Mouse (Mus musculus) kidney, postnatal 4 days (tissue): Measurements from ENCODE around the gene Hoxa11.
A peak's percentile ranks its signal among the peaks of the same experiment; 100 is the strongest.

Experiments
- DNase-seq, 2 experiments: peaks; one replicate each; pipeline ENCODE4 v3.0.0; 2021; ENCODE audit warnings: mixed read lengths in 2 of 2

Gene Hoxa11

DNA sequence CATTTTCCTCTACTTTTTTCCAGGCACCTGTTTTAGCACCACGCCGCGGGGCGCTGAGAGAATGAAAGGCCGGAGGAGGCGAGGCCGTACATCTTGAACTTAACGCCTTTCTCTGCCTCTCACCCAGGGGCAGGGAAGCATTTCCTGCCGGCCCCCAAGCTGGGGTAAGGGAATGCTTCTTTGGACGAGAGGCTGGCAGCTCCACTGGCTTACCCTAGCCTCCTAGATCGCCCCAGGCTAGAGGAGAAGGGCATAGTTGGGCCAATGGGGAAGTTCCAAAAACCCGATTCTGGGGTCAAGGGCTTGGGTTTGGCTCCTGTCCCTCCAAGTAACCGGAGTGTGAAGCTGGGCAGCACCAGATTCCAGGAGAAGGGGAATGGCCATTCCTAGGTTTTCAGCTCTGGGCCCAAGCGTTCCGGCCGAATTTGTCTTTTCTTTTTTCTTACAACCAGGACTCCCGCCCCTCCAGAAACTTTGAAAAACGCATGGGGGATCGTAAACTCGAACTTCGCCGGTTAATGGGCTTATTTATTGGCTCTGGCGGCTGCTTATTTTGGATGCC is 12.5 kb downstream of the Hoxa11 start:
- DNase-seq, result no peak

DNA sequence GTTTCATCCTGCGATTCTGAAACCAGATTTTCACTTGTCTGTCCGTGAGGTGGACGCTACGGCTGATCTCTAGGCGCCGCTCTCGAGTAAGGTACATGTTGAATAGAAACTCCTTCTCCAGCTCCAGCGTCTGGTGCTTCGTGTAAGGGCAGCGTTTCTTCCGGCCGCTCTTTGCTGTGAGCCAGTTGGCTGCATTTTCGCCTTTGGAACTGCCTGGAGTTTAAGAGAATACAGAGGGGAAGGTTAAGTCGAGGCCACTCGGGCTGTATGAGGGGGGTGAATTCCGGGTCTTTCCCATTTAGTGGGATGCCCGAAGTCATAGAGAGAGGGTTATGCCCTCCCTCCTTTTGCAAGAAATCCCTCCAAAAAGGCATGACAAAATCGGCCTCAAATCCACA is 13.0 kb downstream of the Hoxa11 start:
- DNase-seq, result peak; percentile 71 to 79

DNA sequence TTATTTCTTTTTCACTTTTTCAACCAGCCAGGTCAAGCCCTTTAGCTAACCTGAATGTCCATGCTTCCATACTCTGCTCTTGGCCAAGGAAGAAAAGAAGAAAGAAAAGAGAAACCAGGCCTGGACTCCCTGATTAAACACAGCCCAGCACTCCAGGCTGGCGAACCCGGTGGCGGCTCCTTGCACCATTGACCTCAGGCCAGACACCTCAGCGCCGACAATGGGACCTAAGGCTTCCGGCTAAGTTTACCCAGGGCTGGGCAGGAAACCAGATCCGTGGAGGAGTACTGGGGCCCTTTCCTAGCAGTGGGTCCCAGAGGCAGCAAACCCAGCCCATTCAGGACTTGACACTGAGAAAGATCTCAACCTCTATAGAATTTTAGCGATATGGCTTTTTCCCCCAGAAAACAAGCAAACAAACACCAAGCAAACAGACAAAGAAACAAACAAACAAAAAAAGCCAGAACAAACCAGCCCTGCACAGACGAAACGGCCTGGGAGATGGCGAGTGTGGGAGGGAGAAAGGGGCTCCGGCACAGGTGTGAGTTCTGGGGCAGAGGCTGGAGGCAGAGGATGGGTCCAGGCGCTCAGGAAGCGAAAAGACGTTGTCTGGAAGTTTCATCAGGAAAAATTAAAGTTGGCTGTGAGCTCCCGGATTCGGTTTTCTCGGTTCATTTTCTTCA is 13.6 kb downstream of the Hoxa11 start:
- peak; percentile 73 to 83 for DNase-seq

DNA sequence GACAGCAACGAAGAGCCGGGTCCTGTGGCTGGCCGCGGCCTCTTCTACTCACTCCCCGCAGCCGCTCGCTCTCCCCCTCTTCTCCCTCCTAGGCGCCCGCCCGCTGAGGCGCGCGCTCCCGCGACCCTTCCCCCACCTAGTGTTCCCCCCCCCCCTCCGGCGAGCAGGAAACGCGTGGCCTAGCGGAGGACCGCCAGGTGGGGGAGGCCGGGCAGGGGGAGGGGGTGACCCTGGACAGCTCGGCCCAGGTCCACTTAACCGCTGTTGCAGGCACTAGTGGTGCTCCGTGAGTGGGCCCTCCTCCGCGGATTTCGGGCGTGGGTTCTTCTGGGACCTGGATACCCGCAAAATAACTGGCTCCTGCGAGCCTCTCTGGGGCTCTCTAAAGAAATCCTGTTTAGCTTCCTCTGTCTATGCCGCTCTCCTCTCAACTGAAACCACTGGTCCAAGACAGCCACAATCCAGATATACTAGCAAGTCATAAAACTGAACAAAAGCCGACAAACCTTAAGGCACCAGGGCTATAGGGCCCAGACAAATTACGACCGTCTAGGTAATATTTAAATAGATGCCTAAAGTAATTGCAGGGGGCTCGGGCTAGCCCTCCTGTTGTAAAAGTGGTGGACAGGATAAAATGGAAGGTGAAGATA is 15.0 kb downstream of the Hoxa11 start, which contains the start of gene Hoxa9:
Hoxa9 (minus strand) TSS at position 574 of the 650 bp plus-strand sequence.
- DNase-seq, result peak; percentile 80 to 89

DNA sequence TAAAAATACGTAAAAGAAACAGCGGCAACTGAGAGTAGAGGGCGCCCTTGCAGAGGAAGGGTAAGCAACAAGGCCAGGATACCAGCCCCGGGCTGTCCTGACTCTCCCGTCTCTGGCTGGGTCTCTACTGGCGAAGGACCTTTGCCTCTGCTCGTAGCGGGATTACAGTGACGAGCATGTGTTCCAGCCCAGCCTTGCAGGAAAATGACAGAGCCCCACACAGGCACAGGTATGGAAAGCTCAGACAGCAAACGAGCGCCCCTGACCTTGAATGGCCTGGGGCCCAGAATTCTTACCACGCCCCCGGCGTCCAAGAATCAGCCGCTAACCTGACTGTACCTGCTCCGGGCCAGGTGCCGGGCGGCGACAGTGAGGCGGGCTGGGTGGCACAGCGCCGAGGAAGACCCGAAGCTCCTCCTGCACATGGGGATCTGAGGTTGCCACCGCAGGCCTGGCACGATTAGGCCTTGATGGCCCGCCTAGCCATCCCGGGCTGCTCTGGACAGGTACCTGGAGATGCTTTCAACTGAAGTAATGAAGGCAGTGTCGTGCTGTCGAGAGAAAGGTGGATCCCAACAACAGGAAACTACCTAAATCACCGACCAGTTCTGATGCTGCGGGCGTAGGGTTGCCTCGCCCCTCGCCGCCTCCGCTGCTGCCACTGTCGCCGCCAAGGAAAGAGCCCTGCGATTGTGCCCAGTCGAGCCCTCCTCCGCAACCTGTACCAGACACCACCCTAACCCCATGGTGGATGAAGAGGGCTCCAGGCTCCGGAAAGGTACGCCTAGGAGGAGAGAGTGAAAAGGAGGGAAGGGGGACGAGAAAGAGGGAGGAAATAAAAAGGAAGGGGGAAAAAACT is 15.8 kb downstream of the Hoxa11 start:
- peak; percentile 67 to 78 for DNase-seq

DNA sequence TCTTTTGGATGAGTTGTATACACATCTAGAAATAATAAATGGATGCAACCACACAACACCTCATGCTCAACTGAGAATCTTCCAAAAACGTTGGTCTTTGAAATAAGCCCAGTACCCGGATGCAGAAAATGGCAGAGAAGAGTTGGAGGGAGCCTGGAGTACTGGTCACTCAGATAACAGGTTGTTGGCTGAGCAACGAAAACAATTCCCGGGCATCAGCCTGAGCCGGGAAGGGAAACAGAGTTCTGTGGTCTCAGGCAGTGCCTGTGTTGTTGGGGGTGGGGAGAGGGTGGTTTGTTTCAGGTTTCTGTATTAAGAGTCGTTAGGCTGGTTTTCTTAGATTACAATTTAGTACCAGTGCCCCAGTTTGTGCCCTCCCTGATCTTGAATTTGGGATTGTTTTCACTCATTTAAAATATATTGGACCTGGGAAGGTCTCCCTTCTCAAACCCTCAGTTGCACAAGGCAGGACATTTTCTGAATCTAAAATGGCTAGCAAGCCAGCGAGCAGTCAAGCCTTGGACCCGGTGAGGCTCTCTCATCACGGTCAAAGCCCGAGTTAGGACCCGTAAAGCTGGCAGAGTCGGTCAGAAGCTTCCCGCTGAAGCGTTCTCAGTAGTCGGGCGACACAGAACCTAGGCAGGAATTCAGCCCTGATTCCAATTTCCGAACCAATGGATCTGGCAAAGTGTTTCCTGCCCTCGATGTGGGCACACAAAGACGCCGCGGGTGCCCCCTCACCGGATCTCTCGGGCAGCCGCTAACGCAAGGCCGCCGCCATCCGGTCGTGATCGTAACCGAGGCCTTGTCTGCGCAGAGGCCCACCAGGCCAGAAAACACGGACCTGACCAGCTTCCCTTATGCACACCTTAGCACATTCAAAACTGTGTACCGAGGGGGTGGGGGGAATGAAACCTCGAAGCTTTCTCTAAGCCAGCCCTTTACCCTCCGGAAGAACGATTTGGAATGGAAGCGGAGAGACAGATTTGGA is 16.8 kb downstream of the Hoxa11 start:
- peak; percentile 74 to 81 for DNase-seq

DNA sequence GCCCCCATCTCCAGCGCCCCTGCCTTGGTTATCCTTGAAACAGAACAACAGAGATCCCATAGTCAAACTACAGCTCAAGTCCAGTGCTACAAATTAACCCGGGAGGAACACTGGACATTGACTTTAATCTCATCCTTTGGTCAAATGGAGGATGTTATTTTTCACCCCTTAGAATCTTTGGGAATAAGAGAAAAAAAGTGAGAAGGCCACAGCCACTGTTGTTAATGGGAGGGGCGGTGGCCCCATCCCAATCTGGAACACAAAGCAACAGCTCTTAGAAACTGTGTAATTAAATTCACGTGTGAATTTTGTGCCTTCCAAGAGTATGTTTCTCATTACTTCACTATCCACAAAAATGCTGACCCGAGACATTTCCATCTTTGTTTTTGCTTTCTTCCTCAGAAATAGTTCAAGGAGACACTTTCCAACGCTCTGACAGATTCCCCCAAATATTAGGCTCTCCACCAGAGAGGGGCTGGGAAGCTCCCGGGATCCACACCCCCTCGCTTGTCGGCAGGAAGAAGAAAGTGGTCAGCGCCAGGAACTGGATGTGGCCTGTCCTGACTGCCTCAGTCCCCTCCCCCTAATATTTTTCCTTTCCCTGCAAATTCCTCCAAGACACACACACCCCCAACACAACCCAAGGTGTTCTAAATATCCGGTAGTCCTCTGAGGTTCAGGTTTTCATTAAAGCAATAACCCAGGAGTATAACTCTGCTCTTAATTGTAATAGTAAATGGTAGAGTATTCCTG is 18.0 kb downstream of the Hoxa11 start:
- peak; percentile 62 to 79 for DNase-seq

DNA sequence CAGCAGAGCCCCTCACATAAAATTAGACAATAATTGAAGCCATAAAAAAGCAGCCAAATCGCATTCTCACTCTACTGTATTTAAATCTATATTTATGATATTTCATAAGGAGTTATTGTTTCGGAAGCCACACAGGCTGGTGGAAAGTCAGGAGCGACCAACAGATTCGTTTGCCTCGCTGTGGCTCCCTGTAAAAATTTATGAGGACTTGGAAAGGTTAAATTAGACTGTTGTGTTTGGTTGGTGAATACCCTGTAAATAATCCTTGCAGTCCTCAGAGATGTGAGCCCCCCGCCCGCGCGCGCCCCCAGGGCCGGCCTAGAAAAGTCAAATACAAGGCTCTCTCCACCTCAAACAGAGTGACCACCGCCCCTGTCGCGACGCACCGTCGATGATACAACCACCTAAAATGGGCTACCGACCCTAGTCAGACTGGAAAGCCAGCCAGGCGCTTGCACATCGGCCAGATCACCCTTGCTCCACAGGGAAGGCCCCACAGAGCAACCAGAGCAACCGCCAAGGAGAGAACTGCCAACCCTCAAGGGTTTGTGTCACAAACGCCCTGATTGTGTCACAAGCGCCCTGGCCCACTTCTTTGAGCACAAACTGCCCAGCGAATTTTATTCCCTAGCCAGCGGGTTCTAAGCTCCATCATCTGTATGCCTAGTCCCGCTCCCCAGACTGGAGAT is 18.9 kb downstream of the Hoxa11 start:
- DNase-seq, result peak; percentile 74 to 82

DNA sequence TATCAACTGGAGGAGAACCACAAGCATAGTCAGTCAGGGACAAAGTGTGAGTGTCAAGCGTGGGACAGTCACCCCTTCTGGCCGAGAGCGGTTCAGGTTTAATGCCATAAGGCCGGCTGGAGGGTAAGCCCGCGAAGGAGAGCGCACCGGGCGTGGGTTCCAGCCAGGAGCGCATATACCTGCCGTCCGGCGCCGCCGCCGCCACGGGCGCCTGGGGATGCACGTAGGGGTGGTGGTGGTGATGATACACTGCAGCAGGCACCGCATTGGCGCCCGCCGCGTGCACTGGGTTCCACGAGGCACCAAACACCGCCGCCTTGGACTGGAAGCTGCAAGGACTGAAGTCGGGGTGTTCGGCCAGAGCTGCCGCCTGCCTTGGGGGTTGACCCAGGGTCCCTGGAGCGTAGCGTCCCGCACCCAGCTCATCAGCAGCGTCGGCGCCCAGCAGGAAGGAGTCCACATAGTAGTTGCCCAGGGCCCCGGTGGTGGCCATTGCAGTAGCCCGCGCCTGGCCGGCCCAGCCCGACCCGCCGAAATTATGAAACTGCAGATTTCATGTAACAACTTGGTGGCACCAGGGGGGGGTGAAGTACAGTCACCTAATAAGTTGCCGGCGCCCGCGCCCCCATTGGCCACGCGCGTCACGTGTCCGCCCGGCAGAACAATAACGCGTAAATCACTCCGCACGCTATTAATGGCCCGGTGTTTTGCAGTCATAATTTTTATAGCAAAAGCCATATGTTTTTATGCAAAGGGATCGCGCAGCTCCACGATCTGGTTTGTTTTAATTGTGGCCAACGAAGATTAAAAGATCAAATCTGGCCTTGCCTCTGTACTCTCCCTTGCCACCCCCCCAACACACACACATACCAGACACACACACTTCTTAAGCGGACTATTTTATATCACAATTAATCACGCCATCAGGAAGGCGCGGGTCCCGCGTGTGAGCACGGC is 19.7 kb downstream of the Hoxa11 start:
- peak; percentile 92 to 96 for DNase-seq

DNA sequence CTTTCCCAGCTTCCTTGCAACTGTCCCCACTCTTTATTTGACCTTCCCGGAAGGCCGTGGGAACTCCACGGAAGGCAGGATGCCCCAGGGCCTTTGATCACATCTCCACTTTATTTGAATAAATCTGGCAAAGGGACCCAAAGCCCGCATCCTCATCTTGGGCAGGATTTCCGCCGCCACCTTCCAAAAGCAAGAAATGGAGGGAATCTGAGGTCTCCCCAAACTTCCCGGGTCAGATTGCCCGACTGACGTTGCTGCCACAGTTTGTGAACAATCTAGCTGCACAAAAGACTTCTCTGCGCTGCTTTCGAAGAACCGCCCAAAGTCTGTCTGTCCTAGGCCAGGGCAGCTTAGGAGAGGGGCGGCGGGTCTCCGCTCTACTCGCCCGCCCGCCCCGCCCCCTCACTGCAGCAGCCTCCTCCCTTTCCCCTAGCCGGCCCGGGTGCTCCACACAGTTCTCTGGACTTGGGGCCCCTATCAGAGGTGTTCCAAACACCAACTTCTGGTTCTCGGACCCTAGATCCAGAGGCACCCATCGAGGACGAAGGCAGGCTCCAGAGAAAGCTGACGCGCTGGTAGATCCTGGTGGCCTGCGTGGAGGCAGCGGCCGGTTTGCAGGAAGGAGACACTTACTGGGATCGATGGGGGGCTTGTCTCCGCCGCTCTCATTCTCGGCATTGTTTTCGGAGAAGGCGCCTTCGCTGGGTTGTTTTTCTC is 20.6 kb downstream of the Hoxa11 start:
- peak; percentile 58 to 74 for DNase-seq

DNA sequence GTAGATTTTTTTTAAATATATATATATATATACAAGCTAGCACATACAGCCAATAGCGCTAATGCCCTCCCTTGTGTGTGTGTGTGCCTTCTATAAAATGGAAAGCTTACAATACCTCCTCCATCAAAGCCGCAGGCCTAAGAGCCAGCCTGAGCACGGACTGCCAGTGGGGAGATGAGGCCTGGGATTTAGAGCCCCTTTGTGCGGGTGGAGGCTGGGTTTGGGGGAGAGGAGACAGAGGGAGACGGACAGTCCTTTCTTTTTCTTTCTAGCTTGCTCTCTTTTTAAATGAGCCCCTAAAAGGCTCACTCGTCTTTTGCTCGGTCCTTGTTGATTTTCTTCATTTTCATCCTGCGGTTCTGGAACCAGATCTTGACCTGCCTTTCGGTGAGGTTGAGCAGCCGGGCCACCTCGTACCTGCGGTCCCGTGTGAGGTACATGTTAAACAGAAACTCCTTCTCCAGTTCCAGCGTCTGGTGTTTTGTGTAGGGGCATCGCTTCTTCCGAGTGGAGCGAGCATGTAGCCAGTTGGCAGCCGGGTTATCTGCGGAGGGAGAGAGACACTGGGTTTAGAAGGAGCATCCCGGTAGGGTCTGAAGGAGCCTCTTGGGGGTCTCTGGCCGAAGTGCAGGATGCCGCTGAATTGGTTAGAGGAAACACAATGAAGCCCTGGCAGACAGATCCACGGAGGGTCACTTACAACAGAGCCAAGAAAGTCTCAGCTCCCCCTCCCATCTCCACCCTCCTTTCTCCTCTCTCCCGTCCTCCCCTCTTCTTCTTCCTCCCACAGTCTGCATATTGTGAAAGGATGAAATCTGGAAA is 21.5 kb downstream of the Hoxa11 start:
- DNase-seq, result peak; percentile 45 to 59

DNA sequence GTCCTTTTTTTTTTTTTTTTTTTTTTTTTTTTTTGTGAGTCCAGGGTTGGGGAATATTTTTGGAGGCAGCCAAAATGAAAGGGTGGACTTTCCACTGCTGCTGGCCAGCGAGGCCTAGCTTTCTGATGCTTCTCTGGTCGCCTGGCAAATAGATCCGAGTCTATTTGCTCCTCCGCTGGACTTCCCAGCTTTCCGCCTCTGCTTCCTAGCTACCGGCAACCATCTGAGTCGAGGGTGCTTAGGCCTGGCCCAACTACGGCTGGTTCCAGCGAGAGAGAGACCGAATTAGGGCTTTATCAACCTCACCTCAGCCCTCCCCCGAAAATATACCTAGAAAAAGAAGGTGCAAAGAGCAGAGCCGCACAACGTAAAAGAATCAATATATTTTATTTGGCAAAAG is 22.9 kb downstream of the Hoxa11 start:
- peak; percentile 41 to 63 for DNase-seq

DNA sequence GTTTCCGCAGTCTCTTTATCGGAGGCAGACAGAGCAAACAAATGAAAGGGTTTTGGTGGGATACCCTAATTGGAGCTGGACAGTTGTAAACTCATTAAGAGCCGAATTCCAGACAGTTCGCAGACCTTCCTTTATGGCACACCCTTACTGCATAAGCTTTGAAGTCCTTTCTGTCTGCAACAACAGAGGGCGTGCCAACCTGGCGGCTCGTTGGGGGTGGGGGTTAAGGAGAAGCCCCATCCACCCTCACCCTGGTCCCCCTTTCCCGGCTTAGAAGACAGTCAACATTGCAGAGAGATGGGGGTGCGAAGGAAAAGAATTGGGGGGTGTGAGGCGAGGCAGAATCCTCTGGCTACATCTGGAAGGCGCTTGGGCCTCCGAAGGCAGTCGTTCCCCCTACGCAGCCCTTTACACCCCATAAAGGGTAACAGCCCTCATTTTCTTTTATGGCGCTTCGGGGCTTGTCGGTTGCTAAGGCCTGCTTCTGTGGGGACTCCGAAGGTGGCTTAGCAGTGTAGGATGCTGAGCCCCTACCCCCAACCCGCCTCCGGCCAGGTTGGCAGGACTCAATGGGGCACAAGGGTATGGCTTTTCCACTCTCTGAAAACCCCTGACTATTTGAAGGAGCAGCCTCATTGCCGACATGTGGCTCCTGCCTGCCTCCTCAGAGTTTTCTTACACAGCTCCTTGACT is 23.5 kb downstream of the Hoxa11 start:
- DNase-seq, result peak; percentile 76 to 84

DNA sequence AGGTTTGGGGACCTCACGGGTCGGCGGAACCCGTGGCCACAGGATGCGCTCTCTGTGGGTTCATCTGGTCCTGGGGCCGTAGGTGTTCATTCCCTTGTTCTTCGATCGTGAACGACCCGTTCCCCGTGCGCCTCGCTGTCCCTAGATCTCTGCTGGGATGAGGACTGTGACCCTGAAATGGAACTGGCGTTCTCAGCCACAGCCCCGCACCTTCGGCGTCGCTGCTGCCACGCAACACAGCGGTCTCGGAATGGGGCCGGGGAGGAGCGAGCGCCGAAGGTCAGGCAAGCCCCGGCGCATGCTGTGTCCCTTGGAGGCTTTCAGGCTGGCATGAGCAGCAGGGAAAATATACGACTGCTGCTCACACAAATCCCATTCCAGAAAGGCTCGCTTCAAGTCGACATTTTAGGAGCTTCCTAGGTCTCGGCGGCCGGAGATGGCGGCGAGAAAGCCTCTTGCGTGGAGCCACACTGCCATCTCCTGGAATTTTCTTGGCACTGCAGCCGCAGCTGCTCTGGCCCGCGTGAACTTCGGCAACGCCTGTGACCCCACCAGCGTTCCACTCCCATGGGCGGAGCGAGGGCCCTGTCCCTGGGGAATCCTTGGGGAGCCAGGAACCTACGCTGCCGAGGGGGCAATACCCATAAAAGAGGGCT is 24.1 kb downstream of the Hoxa11 start, which contains the start of gene Hoxa7:
Hoxa7 (minus strand) TSS at position 518 of the 656 bp plus-strand sequence.
- DNase-seq, result peak; percentile 97

DNA sequence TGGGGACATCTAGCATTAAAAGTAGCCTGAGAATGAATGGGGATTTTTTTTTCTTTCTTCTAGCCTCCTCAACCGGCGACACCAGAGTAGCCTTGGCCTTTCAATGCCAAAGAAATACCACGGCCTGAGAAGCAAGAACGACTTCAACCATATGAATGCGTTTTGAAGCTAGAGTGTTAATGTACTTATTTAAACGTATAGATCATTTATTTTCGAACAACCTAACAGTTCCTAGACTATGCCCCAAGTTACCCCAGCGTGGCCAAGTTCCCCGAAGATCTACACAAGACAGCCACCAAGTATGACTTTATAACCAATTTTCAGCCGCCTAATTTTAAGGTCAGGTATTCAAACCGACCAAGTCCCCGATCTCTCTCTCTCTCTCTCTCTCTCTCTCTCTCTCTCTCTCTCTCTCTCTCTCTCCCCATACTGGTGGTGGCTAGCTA is 24.7 kb downstream of the Hoxa11 start:
- DNase-seq, result no peak
